Mouse (Mus musculus) myocyte (in vitro differentiated cells): ENCODE measurements around the gene Mlkl.

Source experiments
- CEBPB ChIP-seq: IDR thresholded peaks from 2 replicates; pipeline ENCODE4 v1.6.1; 2011; ENCODE audit warnings: mild to moderate bottlenecking, moderate library complexity; ENCODE audit not compliant: poor library complexity, insufficient read depth, severe bottlenecking
- MAX ChIP-seq: IDR thresholded peaks from one replicate; pipeline ENCODE4 v1.6.1; 2011; ENCODE audit warnings: low read depth, mild to moderate bottlenecking, control low read depth
- MYOD1 ChIP-seq, 3 experiments: IDR thresholded peaks; one replicate each; pipeline ENCODE4 v1.6.1; 2011; ENCODE audit warnings: control low read depth in 2 of 3, low read depth in 2 of 3, mild to moderate bottlenecking in 2 of 3, moderate library complexity in 1 of 3; ENCODE audit not compliant: insufficient read length in 2 of 3, control insufficient read depth in 1 of 3
- POLR2A ChIP-seq: IDR thresholded peaks from one replicate; pipeline ENCODE4 v1.6.1; 2011; ENCODE audit warnings: low read depth, mild to moderate bottlenecking, control low read depth, moderate library complexity; ENCODE audit not compliant: insufficient read length

GRCm38 (mm10) chr8:111340186-111340585 is 2.2 kb upstream of the Mlkl start:
- TF ChIP-seq MYOD1 (IDR thresholded peaks at IDR 0.05; ENCODE audit: control insufficient read depth in 1 of 3, insufficient read length in 2 of 3, low read depth in 2 of 3) = no peak
- TF ChIP-seq POLR2A = no peak
- TF ChIP-seq CEBPB = no peak
- TF ChIP-seq MAX = no peak
